Mouse (Mus musculus): ENCODE measurements around the gene Nqo1.

Gene Nqo1

DNA sequence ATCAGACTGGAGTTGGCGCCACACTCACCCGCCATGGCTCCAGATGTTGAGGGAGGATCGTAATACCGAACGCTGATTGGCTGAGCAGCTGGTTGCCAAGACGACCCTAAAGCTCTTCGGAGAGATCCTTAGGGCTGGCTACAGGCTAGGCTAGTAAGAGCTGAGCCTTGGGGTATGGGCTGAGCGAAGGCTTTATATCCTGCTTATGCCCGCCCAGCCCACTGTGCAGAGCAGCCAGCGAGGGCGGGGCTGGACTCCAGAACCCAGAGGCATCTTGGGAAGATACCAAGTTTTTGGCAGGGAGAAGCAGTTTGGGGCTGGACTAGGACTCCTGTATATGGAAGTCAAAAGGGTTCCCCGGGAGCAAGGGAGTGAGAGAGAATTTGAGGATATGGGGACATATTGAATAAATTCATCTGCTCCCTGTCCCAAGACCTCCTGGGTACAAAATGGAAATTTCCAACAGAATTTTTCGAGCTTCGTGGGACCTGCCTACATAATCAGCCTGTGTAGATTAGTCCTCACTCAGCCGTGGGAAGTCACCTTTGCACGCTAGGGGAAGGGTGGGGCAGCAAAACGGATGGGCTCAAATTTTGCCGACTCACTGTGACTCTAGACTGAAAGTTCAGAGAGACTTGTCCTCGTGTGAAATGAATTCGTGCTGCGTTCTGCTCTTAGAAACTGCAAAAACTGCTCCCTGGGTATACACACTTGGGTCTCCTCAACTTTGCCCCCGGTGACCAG is at the start of gene Nqo1:
Nqo1 (minus strand) TSS at position 169 of the 744 bp plus-strand sequence.
- peak; percentile 16 for DNase-seq (ENCODE audit: low read depth, low spot score)
- no peaks in the 10 kb centered on the region for H3K36me3 ChIP-seq (ENCODE audit: control insufficient read depth, insufficient read depth, low read length, poor library complexity, severe bottlenecking)
- H3K27me3 ChIP-seq (ENCODE audit: control insufficient read depth, insufficient read depth, low read length, poor library complexity, severe bottlenecking): no peaks in the 10 kb centered on the region

DNA sequence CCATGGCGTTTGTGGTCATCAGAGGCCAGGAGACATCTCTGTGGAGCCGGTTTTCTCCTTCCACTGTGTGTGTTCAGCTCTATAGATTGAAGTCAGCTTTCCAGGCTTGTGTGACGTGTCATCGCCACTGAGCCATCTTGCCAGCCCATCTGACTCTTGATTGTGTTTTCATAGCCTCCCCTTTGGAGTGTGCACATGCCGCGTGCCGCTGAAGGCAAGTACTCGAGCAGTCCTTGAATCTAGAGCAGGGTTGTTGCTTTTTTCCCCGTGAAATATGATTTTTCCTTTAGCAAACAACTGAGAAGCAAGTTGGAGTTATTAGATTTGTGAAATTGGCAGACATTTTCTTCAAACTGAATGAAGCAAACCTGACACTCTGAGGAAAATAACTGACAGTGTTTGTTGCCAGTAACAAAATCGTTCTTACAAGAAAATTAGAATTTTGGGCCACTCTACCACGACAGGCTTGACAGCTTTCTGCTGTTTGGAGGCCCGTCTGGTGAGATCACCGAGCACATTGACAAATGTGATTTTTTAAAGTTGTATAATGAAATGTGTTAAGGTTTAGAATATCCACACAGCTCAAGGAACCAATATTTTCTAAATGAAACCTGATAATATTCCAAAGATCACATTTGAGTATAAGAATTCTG is 48.5 kb upstream of the Nqo1 start:
- Histone ChIP-seq H3K27me3 (ENCODE audit: control insufficient read depth, insufficient read depth, low read length, poor library complexity, severe bottlenecking) (no peaks in the 10 kb centered on the region), H3K36me3 (ENCODE audit: control insufficient read depth, insufficient read depth, low read length, poor library complexity, severe bottlenecking) (peaks cover 1% of the 10 kb centered on the region; the same call in 1 of the 2 replicates)
- DNase-seq (ENCODE audit: low read depth, low spot score): no peak

DNA sequence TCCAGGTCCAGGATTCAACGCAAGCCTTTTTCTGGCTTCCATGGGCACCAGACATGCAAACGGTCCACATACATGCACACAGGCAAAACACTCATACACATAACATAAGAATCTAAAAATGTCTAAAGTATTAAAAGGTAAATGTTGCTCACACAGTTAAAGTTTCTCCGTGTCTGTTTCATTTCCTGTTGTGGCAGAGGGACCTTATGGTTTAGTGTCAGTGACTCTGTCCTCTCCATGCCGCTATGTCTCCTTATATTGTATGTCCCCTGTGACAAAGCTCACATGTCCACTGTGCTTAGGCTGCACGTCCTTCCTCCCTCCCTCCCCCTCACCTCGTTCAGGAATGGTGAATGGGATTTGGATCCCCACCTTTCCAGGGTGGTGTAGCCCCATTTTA is 46.6 kb upstream of the Nqo1 start:
- Histone ChIP-seq H3K36me3 (ENCODE audit: control insufficient read depth, insufficient read depth, low read length, poor library complexity, severe bottlenecking) (no peaks in the 10 kb centered on the region), H3K27me3 (ENCODE audit: control insufficient read depth, insufficient read depth, low read length, poor library complexity, severe bottlenecking) (no peaks in the 10 kb centered on the region)
- DNase-seq (ENCODE audit: low read depth, low spot score): no peak

DNA sequence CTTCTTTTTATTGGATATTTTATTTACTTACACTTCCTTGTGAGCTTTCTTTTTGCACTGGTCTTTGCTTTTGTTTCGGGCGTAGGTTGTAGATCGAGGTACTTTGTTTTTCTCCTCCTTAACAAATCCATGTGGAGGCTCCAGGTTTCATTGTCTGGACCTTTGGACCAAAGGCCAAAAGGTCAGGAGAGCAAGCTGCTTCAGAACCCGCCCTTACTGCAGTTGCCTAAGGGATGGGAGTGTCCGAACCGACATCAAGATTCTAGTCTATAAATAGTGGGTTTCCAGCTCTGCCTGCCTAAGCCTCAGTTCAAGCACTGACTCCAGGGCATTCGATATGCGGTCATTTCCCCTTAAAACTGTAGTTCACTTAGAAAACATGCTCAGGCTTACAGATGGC is 46.1 kb upstream of the Nqo1 start:
- Histone ChIP-seq H3K36me3 (ENCODE audit: control insufficient read depth, insufficient read depth, low read length, poor library complexity, severe bottlenecking) (no peaks in the 10 kb centered on the region), H3K27me3 (ENCODE audit: control insufficient read depth, insufficient read depth, low read length, poor library complexity, severe bottlenecking) (no peaks in the 10 kb centered on the region)
- DNase-seq (ENCODE audit: low read depth, low spot score): no peak

DNA sequence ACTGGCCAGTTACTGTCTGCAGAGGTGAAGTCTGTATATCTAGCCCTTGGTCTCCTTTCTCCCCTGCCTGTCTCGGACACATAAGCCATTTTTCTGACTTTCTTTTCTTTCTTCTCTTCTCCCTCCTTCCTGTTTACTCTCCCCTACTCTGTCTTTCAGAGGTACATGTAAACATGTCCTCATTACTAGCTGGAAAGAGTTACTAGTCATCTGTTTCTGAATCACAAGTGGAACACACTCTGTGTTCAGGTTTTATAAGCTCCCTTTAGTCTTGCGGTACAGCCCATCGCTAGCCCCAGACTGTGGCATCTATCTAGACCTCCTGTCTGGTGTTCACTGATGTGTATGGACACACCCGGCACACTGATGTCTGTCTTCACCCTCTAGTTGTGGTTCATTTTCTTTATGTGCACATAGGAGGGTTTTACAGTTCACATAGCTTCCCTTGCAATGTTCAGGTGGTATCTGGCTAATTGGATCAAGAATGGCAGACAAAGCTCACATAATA is 45.4 kb upstream of the Nqo1 start:
- no peaks in the 10 kb centered on the region for H3K36me3 ChIP-seq (ENCODE audit: control insufficient read depth, insufficient read depth, low read length, poor library complexity, severe bottlenecking)
- no peak for DNase-seq (ENCODE audit: low read depth, low spot score)
- H3K27me3 ChIP-seq (ENCODE audit: control insufficient read depth, insufficient read depth, low read length, poor library complexity, severe bottlenecking): no peaks in the 10 kb centered on the region

DNA sequence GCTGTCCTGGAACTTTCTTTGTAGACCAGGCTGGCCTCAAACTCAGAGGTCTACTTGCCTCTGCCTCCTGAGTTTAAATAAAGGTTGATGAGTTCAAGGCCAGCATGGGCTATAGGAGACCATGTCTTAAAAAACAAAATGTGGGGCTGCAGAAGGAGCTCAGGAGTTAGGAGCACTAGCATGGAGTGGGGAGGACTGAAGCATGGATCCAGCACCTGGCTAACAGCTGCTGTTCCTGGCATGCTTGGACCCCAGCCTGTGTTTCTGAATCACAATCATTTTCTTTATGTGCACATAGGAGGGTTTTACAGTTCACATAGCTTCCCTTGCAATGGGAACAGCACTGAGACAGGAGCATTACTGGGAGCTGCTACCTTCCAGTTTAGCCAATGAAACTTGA is 44.7 kb upstream of the Nqo1 start:
- H3K36me3 ChIP-seq (ENCODE audit: control insufficient read depth, insufficient read depth, low read length, poor library complexity, severe bottlenecking): no peaks in the 10 kb centered on the region
- no peaks in the 10 kb centered on the region for H3K27me3 ChIP-seq (ENCODE audit: control insufficient read depth, insufficient read depth, low read length, poor library complexity, severe bottlenecking)
- no peak for DNase-seq (ENCODE audit: low read depth, low spot score)

DNA sequence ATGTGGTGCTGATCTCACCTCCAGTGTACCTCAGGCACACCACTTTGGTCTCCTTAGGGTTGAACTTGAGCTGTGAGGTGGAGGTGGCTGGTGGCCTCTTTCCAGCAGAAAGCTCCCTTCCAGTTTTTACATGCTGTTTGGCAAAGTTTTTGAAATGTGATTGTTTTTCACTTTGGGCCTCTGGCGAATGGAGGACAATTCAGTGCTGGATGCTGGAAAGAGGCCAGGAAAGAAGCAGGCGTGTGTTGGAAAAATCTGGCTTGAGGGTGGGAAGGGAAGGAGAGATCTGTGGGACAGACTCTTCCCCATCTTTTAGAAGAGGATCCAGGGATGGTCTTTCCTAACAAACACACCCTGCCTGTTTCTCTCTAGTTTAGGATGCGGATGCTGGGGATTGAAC is 41.6 kb upstream of the Nqo1 start:
- no peaks in the 10 kb centered on the region for H3K27me3 ChIP-seq (ENCODE audit: control insufficient read depth, insufficient read depth, low read length, poor library complexity, severe bottlenecking)
- no peaks in the 10 kb centered on the region for H3K36me3 ChIP-seq (ENCODE audit: control insufficient read depth, insufficient read depth, low read length, poor library complexity, severe bottlenecking)
- no peak for DNase-seq (ENCODE audit: low read depth, low spot score)

DNA sequence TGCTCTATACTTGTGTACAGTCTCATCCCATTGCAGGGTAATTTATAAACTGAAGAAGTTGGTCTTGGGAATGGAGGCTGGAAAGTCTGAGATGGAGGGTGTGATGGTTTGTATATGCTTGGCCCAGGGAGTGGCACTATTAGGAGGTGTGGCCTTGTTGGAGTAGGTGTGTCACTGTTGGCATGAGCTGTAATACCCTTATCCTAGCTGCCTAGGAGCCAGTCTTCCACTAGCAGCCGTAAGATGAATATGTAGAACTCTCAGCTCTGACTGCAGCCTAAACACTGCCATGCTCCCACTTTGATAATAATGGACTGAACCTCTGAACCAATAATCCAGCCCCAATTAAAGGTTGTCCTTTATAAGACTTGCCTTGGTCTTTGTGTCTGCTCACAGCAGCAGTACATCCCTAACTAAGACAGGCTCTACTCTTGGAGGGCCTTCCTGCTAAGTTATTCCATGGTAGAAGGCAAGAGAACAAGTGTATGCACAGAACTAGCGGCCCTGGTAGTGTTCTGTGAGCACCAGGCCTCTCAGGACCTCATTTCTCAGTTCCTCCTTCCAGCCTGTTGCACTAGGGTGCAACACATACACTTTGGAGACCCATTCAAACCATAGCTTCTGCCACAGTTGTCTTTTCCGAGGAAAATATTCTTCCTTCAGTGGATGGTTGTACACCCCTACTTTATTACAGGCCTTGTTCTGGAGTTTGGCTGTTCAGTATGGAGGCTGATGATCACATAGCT is 37.0 kb upstream of the Nqo1 start:
- no peaks in the 10 kb centered on the region for H3K36me3 ChIP-seq (ENCODE audit: control insufficient read depth, insufficient read depth, low read length, poor library complexity, severe bottlenecking)
- H3K27me3 ChIP-seq (ENCODE audit: control insufficient read depth, insufficient read depth, low read length, poor library complexity, severe bottlenecking): no peaks in the 10 kb centered on the region
- peak; percentile 22 for DNase-seq (ENCODE audit: low read depth, low spot score)

DNA sequence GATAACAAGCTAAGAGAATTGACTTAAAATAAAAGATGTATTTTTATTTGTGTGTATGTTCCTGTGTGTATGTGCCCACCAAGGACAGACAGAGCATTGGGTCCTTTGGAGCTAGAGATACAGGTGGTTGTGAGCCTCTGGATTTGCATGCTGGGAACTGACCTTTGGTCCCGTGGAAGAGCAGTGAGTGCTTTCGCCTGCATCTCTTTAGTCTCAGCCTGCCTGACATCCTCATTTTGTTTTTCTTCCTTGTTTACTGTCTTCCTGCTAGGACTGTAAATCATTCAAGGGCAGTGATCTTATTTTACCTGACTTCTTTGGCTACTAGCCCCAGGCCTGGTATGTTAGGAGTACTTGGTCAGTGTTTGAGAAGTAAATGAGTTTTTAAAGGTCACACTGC is 34.7 kb upstream of the Nqo1 start:
- no peak for DNase-seq (ENCODE audit: low read depth, low spot score)
- no peaks in the 10 kb centered on the region for H3K36me3 ChIP-seq (ENCODE audit: control insufficient read depth, insufficient read depth, low read length, poor library complexity, severe bottlenecking)
- no peaks in the 10 kb centered on the region for H3K27me3 ChIP-seq (ENCODE audit: control insufficient read depth, insufficient read depth, low read length, poor library complexity, severe bottlenecking)

DNA sequence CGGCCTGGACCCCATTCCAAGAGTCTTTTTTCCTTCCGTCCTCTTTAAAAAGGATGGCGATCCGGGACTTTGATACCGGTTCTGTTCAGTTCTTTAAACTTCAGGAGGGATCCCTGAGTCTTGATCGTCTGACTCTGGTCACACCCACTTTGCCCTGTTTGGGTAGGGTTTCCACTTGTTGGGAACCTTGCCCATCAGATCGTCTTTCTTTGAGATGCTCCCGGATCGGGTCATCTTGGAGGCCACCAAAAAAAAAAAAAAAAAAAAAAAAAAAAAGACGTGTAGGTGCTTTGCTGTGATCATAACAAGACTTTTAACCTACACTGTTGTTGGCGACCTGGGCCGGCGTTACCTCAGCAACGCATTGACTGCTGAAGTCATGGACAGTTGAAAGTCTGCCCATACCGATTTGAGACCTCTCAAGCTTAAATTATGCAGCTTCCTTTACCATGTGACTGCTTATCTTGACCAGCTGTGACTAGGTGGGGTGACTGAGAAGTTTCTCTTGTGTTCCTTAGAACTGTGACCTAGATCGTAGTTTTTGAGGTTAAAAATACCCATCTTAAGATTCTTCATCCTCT is 33.9 kb upstream of the Nqo1 start:
- H3K36me3 ChIP-seq (ENCODE audit: control insufficient read depth, insufficient read depth, low read length, poor library complexity, severe bottlenecking): no peaks in the 10 kb centered on the region
- peak; percentile 65 for DNase-seq (ENCODE audit: low read depth, low spot score)
- H3K27me3 ChIP-seq (ENCODE audit: control insufficient read depth, insufficient read depth, low read length, poor library complexity, severe bottlenecking): no peaks in the 10 kb centered on the region

DNA sequence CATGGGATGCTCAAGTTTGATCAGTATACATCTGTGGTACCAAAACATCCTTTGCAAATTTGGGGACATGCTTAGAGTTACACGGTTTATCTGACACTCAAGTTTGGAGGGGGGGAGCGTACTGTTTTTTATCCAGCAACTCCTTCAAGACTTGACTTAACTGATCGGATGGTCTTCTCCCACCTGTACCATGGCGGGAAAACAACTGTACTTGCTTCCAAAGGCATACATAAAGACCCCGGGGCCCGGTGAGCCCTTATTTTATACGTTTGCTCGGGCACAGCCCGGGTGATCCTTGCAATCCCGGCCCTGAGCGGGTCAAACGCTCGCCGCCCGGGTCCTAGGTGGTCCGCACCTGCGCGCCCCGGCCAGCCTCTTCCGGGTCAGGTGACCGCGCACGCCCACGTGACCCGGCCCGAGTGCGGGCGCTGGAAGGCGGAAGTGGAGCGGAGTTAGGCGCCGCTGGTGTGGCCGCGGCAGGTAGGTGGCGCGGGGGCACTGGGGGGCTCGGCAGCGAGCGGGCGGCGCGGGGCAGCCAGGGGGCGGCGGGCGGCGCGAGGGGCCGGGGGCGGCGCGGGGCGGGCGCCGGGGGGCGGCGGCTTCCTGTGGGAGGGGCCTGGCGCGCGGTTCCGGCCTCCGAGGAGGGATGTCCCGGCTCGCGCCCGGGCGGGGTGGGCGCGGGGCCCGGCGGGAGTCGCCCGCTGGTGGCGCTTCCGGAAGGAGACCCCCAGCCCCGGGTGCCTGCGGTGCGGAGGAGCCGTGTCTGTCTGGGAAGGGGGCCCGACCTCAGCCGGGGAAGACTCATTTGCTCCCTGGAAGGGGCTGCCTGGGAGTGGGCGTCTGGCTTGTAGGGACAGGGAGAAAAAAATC is 33.2 kb upstream of the Nqo1 start, which contains the start of gene Wwp2:
Wwp2 (plus strand) TSS at position 404 of the 870 bp plus-strand sequence.
- no peaks in the 10 kb centered on the region for H3K36me3 ChIP-seq (ENCODE audit: control insufficient read depth, insufficient read depth, low read length, poor library complexity, severe bottlenecking)
- peak; percentile 87 for DNase-seq (ENCODE audit: low read depth, low spot score)
- no peaks in the 10 kb centered on the region for H3K27me3 ChIP-seq (ENCODE audit: control insufficient read depth, insufficient read depth, low read length, poor library complexity, severe bottlenecking)

DNA sequence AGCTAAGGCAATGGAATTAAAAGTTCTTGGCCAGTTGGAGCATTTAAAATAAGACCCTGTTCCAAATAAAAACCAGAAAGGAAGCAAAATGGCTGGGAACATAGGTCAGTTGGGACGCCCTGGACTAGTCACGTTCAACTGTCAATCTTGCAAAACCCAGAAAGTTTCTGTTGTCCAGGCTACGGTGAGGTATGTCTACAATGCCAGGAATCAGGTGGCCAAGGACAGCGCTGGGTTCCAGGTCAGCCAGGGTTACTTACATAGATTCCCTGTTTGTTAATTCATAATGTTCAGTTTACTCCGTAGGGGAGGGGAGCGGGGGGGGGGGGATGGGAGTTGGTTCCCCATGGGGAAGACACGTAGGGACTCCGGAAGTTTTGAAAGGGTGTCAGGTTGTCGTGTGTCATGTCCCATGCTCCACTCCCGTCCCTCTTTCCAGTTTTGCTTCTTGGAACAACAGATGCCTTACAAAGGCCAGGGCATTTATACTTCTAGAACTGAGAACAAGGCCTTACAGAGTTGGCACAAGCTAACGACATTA is 32.5 kb upstream of the Nqo1 start:
- DNase-seq (ENCODE audit: low read depth, low spot score): peak; percentile 42
- H3K36me3 ChIP-seq (ENCODE audit: control insufficient read depth, insufficient read depth, low read length, poor library complexity, severe bottlenecking): no peaks in the 10 kb centered on the region
- no peaks in the 10 kb centered on the region for H3K27me3 ChIP-seq (ENCODE audit: control insufficient read depth, insufficient read depth, low read length, poor library complexity, severe bottlenecking)

DNA sequence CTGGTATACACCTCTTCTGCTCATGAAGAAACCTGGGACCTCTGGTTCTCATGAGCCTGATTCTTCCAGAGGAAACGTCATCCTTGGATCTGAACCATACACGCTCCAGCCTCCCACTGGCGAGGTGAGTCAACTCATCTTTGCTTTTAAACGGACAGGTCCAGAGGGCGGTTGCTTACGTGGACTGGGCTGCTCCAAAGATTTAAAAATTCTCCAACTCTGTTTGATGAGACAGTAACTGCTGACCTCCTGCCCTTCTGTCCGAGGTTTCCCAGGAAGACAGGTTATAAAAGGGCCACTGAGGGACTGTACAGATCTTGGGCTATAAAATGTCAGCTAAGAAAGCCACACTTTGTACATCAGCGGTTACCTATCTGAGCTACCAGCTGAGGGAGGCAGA is 27.8 kb upstream of the Nqo1 start:
- Histone ChIP-seq H3K36me3 (ENCODE audit: control insufficient read depth, insufficient read depth, low read length, poor library complexity, severe bottlenecking) (no peaks in the 10 kb centered on the region), H3K27me3 (ENCODE audit: control insufficient read depth, insufficient read depth, low read length, poor library complexity, severe bottlenecking) (no peaks in the 10 kb centered on the region)
- DNase-seq (ENCODE audit: low read depth, low spot score): no peak

DNA sequence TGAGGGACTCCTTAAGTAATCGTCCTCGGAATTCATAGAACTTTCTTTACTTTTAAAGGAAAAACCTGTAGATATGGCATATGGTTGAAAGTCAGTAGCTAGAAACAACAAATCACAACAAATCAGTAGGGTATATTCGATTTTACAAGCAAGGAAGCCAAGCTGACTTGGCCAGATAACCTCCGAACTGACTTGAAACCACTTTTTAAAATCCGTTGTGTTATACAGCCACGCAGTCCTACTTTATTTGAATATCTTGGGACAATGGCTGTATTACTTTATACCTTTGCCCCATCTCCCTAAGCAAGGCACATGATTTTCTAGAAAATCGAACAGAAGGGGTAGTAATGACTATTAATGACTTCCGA is 22.2 kb upstream of the Nqo1 start:
- Histone ChIP-seq H3K36me3 (ENCODE audit: control insufficient read depth, insufficient read depth, low read length, poor library complexity, severe bottlenecking) (peaks cover 1% of the 10 kb centered on the region; the same call in 1 of the 2 replicates), H3K27me3 (ENCODE audit: control insufficient read depth, insufficient read depth, low read length, poor library complexity, severe bottlenecking) (no peaks in the 10 kb centered on the region)
- DNase-seq (ENCODE audit: low read depth, low spot score): no peak
